Mouse (Mus musculus): ENCODE data around the gene Mip.
A peak's percentile ranks its signal among the peaks of the same experiment; 100 is the strongest.
"Not testable (repeated sequence)": the region's sequence is repeated elsewhere in the genome, so short reads cannot be mapped to it uniquely, and the experiment has no call there.

Mip gene

DNA sequence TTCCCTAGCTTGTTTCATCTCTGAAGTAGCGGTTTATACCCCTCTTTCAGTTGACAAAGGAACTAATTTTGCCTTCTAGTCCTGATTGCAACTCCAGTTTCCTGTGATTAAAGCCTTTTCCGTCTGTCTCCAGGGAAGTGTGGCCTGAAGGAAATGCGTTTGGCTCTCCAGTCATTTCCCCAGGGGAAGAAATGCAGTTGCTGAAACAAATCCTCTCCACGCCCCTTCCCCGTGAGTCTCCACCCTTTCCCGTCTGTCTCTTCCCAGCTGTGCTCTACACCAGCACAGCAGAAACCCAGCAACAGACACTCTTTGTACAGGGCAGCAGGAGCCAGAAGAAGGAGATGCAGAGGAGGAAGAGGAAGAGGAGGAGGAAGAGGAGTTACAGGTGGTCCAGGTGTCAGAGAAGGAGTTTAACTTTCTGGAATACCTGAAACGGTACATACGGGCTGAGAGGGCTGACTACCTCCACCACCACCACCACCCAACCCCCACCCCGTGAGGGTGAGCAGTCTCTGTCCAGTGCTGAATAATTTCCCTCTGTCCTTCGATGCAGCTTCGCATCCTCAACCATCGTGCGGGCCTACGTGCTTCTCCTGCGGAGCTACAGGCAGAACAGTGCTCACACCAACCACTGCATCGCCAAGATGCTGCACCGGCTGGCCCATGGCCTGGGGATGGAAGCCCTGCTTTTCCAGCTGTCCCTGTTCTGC is 21.5 kb downstream of the Mip start:
- DNase-seq (ENCODE audit: low read depth, low spot score) = no peak

DNA sequence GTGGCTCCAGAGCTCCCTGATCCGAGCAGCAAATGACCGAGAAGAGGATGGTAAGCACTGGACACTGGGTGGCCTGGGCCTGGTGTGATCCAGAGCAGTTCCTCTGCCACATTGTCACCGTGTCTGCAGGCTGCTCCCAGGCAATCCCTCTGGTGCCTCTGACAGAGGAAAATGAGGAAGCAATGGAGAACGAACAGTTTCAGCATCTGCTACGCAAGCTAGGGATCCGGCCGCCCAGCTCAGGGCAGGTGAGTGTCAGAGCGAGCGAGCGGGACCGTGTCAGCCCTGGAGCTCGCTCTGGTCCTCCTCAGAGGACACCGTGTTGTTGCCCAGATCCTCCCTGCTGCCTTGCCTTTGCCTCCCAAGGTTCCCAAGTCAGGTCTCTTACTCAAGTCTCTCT is 24.9 kb downstream of the Mip start:
- DNase-seq (ENCODE audit: low read depth, low spot score) = no peak

DNA sequence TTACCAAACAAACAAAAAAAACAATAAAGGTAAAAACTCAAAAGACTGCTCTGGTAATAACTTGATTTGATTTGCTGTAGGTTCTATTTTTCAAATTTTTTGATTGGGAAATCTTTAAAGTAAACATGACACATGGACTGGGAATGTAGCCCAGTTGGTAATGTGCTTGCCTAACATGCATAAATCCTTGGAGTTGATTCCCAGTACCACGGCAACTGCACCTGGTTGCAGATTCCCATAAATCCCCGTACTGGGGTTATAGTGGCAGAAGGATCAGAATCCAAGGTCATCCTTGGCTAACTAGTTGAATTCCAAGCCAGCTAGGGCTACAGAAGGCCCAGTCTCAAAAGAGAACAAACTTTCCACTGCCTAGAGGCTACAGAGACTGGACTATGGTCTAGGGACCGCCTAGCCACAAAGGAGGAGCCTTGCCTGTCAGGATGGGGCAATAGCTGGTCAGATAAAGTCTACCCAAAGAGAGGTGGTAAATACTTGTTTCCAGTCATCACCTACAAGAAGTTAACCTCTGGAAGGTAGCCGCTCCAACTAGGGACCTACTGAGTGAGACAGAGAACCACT is 28.1 kb downstream of the Mip start, which contains the start of gene Apon:
Apon (plus strand) TSS at position 420 of the 579 bp plus-strand sequence.
- DNase-seq (ENCODE audit: low read depth, low spot score) = no peak

DNA sequence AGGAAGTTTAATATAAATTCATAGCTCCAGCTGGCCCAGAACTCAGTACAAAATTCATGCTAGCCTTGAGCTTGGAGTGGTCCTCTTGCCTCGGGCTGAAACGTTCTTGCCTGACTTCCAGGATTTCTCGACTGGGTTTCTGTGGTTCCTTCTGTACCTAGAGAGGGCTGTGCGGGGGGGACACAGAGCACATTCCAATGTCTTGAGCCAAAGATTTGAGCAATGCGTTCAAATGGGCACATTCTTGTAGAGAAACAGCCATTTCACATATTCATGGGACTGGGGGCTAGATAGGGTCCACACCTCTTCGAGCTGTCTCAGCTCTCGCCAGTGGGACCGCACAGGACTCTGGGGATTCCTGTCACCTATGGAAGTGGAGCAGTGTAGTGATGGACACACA is 30.3 kb downstream of the Mip start:
- no peak for DNase-seq (ENCODE audit: low read depth, low spot score)

DNA sequence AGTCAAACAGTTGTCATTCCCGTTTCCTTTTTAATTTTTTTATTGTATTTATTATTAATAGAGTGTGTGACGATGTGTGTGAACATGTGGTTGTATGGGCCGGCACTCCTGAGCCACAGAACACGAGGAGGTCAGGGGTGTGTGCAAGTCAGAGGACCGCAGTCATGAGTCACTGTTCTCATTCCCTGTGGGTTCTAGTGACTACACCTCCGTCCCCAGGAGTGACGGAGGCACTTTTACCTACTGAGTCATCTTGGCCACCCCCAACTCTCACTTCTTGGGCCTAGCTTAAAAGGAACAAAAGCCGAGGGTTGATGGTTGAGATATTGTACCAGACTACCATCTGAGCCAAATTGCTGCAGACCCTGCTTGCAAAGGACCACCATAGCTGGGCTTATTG is 30.7 kb downstream of the Mip start:
- no peak for DNase-seq (ENCODE audit: low read depth, low spot score)

DNA sequence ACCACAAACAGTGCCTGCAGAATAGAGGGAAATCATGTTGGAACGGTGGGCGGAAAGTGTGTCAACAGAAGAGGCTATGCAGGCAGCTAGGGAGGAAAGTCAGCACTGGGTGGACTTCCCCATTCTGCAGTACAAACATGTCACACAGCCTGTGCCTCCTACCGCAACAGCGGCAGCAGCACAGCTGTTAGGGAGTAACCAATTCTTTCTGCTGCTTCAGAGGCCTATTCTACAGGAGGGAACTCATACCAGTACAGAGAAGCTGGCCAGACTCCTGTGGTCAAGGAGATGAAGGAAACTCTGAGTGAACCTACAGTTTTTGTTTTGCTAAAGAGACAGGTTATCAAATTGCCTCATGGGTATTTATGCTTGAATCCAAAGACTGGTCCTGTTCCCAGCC is 33.3 kb downstream of the Mip start:
- no peak for DNase-seq (ENCODE audit: low read depth, low spot score)

DNA sequence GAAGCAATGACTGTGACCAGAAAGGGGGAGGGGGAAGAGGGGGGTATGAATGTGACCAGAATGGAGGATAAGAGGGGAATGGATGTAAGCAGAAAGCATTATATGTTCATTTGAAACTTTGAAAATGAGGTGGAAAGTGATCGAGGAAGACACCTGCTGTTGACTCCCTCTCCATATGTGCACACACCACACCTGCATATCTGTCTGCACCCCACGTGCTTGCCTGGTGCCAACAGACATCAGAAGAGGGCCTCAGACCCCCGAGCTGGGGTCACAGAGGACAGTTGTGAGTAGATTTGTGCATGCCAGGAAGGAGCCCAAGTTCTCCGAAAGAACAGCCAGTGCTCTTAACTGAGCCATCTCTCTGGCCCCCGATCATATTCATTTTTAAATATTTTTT is 34.3 kb downstream of the Mip start:
- DNase-seq (ENCODE audit: low read depth, low spot score) = no peak

DNA sequence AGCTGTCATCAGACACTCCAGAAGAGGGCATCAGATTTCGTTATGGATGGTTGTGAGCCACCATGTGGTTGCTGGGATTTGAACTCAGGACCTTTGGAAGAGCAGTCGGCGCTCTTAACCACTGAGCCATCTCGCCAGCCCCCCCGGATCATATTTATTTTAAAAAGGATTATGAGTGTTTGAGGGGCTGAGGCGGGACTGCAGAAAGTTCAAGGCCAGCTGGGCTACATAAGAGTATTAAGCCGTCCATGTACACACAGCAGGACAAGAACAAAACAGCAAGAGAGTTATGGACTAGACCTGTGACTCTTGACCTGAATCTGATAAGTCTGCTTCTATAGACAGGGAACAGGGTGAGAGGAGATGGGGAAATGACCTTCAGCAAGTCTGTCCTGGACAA is 34.7 kb downstream of the Mip start:
- DNase-seq (ENCODE audit: low read depth, low spot score) = not testable (repeated sequence)

DNA sequence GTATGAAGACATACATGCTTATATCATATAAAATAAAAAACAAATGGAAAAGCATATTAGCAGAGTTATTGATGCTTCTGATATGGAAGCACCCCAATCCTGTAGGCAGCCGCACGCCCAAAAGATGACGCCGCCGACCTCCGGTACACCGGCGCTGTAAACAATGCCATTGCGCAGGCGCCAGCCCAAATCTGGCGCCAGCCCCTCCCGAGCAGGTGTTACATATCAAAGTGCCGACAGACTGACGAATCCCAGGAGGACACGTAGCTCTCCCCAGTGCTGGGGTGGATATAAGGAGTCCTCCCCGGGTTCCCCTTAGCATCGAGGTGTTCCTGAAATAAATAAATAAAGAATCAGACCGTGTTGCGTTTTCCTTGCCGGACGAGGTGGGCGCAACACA is 36.7 kb downstream of the Mip start:
- DNase-seq (ENCODE audit: low read depth, low spot score) = no peak

DNA sequence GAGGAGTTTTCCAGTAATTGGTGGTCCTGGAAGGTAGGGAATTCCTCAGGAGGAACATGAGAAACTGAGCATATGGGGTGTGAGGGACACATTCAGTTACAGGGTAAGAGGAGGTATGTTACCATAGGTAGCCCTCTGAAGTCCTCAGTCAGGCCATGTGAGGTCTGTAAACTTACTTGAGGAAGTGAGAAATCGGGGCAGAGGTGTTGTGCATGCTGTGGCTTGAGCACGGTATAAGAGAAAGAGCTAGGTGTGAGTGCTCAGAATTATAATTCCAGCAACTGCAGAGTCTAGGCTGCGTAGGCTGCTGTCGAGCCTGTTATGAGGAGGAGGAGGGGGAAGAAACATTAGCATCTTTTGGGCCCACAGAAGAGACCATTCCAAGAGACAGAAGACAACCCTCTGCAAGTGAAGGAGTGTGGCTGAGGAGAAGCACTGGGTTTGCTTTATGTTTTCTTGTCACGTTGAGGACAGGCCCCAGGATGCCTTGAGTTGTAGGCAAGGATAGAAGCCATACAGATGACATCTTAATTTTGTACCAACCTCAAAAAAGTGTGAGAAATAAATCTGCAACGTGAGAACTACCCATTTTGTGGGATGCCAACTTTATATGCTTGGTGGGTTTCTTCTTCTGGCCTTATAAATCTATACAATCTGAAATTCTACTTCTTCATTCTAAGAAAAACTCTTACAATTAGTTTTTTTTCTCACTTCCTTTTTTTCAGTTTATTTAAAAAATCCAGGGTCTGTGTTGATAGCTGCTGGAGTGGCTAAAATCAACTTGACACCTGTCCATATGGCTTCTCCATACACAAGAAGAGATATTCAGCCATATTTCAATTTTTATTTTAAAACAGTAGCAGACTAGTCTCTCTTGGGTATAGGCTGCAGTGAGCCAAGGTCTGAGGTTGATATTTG is 38.0 kb downstream of the Mip start:
- DNase-seq (ENCODE audit: low read depth, low spot score) = no peak

DNA sequence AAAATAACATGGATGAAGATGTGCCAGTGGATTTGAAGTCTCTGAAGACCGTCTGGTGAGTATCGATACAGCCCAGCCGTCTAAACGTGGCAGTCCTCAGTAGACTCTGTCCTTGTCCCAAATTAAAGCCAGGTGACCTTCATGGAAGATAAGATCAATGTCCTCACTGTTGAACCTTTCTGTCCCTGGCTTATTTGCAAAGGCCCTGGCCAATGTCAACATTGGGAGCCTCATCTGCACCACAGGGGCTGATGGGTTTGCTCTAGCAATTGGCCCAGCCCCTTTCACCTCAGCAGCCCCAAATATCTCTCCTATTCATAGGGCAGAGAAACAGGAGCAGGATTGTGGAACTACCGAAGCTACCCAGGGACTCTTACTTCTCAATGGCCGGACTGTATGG is 42.7 kb downstream of the Mip start, which contains the start of gene Apof:
Apof (plus strand) TSS at position 301 of the 400 bp plus-strand sequence.
- DNase-seq (ENCODE audit: low read depth, low spot score) = no peak

DNA sequence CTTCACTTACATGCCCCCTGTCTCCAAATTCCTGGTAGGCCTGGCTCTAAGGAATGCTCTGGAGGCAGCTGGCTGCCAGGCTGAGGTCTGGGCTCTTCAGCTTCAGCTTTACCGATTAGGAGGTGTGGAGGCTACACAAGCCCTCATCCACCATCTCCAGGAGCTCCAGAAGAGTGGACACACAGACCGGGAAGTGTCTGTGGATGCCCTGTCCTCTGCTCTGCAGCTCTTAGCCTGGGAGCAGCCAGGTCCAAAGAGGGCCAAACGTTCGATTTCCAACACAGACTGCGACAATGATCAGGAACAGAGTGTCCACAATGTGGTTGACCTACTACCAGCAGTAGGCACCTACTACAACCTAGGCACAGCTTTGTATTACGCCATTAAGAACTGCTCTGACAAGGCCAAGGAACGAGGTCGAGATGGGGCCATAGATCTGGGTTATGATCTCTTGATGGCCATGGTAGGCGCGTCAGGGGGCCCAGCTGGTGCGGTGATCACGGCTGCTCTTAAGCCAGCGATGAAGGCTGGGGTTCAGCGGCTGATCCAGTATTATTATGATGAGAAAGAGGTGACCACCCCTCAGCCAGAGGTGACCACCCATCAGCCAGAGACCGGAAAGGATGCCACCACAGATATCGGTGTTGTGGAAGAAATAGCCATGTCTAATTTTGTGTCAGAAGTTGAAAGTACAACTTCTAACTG is 43.7 kb downstream of the Mip start:
- DNase-seq (ENCODE audit: low read depth, low spot score) = no peak

DNA sequence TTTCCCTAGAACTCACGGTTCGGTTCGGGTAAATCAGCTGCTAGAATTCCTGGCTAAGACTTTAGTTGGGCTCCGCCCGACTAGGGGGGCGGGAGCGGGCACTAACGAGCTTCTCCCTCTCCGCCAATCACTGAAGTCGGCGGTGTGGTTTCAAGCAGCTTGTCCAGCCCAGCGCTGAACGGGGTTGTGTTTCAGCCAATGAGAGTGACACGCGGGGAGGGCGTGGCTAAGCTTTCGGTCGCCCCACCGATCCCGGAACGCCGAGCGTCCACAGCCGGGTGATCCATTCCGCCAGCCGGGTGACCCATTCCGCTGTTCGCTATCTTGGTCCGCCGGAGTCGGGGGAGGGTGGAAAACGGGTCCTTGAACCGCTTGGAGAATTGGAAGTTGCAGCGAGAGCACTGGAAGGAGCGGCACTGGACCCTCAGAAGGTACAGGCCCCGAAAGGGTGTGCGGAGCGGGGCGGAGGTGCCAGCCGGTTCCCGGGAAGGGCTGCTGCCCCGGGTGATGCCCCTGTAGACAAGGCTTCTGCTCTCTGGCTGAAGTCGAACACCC is 44.7 kb downstream of the Mip start, which contains the start of gene Stat2:
Stat2 (plus strand) TSS at position 273 of the 555 bp plus-strand sequence.
- DNase-seq (ENCODE audit: low read depth, low spot score) = peak; percentile 92

DNA sequence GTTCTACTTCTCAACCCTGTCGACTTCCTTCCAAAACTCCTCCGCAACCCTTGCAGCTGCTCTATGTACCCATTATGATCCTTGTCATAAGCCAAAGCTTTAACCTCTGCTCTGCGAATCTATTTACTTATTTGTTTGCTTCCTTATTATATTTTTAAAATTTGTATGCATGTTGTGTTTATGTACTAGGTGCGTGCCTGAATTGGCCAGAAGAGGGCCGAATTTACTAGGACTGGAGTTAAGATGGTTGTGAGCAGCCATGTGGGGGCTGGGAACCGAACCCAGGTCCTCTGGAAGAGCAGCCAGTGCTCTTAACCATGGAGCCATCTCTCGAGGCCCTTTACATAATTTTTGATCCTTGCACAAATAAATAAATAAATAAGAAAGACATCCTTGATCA is 45.2 kb downstream of the Mip start:
- no peak for DNase-seq (ENCODE audit: low read depth, low spot score)

DNA sequence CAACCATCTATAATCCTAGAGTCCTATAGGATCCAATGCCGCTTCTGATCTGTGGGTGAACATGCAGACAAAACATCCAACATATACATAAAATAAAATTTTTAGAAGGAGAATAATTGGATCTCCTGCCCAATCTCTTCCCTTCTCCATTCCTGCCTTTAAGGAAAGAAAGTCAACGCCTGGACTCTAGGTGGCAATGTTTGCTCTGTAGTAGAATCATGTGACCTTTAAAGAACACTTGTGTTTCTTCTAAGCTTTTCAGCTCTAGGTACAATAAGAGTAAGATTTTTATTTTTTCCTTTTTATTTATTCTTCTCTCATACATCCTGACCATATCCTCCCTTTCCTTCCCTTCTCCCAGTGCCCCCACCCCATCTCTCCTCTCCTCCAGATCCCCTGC is 46.2 kb downstream of the Mip start:
- no peak for DNase-seq (ENCODE audit: low read depth, low spot score)

DNA sequence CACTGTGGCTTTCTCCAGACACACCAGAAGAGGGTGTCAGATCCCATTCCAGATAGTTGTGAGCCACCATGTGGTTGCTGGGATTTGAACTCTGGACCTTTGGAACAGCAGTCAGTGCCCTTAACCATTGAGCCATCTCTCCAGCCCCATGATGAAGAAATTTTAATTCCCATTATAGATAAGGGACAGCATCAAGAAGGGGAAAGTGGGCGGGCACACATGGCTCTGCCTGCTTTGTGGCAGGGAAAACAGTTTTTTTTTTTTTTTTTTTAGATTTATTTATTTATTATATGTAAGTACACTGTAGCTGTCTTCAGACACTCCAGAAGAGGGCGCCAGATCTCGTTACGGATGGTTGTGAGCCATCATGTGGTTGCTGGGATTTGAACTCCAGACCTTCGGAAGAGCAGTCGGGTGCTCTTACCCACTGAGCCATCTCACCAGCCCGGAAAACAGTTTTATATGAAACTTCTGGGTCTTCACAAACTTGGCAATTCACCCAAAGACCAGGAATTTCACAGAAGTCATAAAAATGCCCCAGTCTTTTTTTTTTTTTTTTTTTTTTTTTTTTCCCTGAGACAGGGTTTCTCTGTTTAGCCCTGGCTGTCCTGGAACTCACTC is 47.3 kb downstream of the Mip start:
- DNase-seq (ENCODE audit: low read depth, low spot score) = not testable (repeated sequence)

DNA sequence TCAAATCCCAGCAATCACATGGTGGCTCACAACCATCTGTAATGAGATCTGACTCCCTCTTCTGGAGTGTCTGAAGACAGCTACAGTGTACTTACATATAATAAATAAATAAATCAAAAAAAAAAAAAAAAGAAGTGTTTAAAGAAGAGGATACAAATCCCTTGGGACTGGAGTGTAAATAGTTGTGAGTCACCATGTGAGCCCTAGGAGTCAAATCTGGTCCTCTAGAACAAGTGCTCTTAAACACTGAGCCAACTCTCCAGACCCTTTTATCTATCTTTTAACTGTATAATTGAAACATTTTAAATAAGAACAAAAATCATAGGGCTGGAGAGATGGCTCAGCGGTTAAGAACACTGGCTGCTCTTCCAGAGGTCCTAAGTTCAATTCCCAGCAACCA is 49.7 kb downstream of the Mip start:
- DNase-seq (ENCODE audit: low read depth, low spot score) = not testable (repeated sequence)

DNA sequence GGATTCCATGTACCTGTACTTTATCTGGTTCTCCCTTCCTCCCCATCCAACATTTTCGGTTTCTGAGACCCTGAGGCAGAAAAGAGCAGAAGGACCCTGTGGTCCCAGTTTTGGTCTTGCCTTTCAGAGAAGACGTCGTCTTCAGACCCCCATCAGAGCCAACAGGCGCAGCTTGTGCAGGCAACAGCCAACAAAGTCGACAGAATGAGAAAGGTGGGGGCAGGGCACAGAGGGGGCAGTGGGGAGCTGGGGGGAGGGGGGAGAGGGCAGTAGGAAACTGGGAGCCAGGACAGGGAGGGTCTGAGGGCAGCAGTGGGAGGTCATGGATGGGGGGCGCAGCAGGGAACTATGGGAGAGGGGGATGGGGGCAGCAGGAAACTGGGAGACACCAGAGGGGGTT is 52.5 kb downstream of the Mip start:
- DNase-seq (ENCODE audit: low read depth, low spot score) = no peak

DNA sequence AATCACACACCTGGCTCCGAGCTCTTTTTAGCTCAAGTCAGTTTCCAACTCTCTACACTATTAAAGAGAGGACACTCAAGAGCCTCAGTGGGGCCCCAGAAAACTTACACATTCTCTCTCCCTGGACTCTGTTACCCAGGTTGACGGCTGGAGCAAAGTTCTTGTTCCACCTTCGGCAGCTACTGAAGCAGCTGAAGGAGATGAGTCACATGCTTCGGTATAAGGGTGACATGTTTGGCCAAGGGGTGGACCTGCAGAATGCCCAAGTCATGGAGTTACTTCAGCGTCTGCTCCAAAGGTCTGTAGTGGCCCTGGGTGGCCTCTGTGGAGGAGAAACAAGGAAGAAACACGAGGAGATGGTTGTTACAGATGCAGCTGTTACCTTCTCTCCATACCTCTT is 55.3 kb downstream of the Mip start:
- DNase-seq (ENCODE audit: low read depth, low spot score) = no peak

Data from brain, embryonic 18.5 days (tissue).